Mouse (Mus musculus) kidney, adult 2 months (tissue): ENCODE results near the gene Sco2. TPM values are rescaled to one million over a fixed set of nuclear protein-coding genes. Genes with fewer than 3 reads are reported as not detected.

ENCODE experiments used
- DNase-seq: peaks from one replicate; pipeline ENCODE4 v3.0.0; 2021
- H3K27ac ChIP-seq: fragments of 200-500 bp; 2 replicates; pipeline ENCODE4 v1.5.1; 2012; ENCODE audit warnings: low read depth, low read length, control low read depth, inconsistent platforms; ENCODE audit not compliant: insufficient read depth
- H3K27me3 ChIP-seq: fragments of 200-500 bp; replicated peaks from 2 replicates; pipeline ENCODE4 v1.6.1; 2012; ENCODE audit warnings: mild to moderate bottlenecking, moderate library complexity, low read length, inconsistent platforms; ENCODE audit not compliant: control insufficient read depth, insufficient read depth
- H3K36me3 ChIP-seq: fragments of 200-500 bp; 2 replicates; pipeline ENCODE4 v1.6.1; 2012; ENCODE audit warnings: mild to moderate bottlenecking, moderate library complexity, low read length, inconsistent platforms; ENCODE audit not compliant: control insufficient read depth, insufficient read depth
- H3K4me1 ChIP-seq: fragments of 200-500 bp; 2 replicates; pipeline ENCODE4 v1.6.1; 2011; ENCODE audit warnings: low read length; ENCODE audit not compliant: control insufficient read depth, insufficient read depth
- H3K4me3 ChIP-seq: fragments of 200-500 bp; 2 replicates; pipeline ENCODE4 v1.5.1; 2011; ENCODE audit warnings: mild to moderate bottlenecking, low read depth, low read length, control low read depth; ENCODE audit not compliant: insufficient read depth
- CTCF ChIP-seq: fragments of 200-500 bp; conservative IDR thresholded peaks from 2 replicates; pipeline ENCODE4 v1.5.1; 2011; ENCODE audit warnings: low read depth, mild to moderate bottlenecking, control low read depth, low read length, moderate library complexity, mixed read lengths; ENCODE audit not compliant: insufficient read depth, insufficient read length
- POLR2A ChIP-seq: fragments of 200-500 bp; IDR thresholded peaks from one replicate; pipeline ENCODE4 v1.6.1; 2011; ENCODE audit warnings: low read depth, low read length, control low read depth
- WGBS: fragments of 180-500 bp; shearing (Covaris S2); methylation state at CpG from one replicate; pipeline ENCODE4 v1.1.7; 2018; 5-methylcytosine and 5-hydroxymethylcytosine counted together
- polyA plus RNA-seq: library from polyadenylated mRNA; depleted of rRNA; stranded (reverse); fragments of >200 nt; gene quantifications from 2 replicates; pipeline ENCODE4 v1.2.3, GENCODE M21; 2012; rRNA removed

The Sco2 gene
- 59.5 and 65.3 TPM in 2 replicates for polyA plus RNA-seq

DNA sequence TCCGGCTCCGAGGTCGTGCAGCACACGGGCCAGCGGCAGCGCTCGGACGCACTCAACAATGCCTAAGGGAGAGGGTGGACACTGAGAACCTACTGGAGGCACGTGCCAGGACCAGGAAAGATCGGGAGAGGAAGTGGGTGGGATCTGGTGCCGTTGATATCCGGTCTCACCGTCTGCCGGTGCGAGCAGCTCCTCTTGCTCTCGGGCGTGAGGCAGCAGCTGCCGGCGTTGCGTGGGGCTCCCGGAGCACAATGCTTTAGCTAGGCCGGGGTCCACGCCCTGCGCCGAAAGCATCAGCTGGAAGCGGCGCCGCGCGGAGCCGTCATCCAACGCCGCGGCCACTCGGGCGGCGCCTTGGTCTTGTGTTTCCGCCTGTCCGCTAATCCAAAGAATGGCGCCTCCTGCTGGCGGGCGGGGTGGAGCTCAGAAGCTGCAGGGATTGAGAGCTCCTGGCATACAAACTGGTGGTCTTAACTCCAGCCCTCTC lies at the start of gene Sco2:
Gene Sco2 (minus strand): TSS at position 85 of the 487 bp plus-strand sequence.
- H3K27ac ChIP-seq: peak within 1 kb of the TSS; percentile 87
- H3K27me3 ChIP-seq: no peaks in the 10 kb centered on the region
- peak; percentile 94 for DNase-seq
- H3K4me3 ChIP-seq: peak within 1 kb of the TSS; percentile 76
- under 1% methylated on average over 42 of the region's 42 CpGs for WGBS
- peaks cover 7% of the 10 kb centered on the region; the same call in 1 of the 2 replicates for H3K4me1 ChIP-seq
- no peaks in the 10 kb centered on the region; the same call in 1 of the 2 replicates for H3K36me3 ChIP-seq
- TF ChIP-seq POLR2A: peak; percentile 56
- TF ChIP-seq CTCF: peak; percentile 70

DNA sequence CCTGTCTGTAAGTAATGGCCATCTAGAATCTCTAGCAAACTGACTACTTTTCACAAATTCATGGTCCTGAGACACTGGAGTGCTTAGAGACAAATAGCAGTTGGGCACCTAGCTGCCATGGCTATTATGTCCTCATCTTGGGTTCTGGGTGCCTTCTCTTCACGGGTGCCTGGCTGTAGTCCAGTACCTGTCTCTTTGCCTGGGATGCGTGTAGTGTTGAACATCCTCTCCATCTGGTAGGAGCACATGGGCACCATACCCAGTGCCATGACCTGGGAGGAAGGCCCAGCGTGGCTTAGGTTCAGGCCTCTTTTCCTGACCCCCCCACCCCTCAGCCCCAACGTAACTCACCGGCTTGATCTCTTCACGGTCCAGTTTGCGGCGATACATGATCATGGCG lies 48.3 kb upstream of the Sco2 start:
- H3K4me3 ChIP-seq: no peak overlapping the region
- H3K36me3 ChIP-seq: no peaks in the 10 kb centered on the region; the same call in 1 of the 2 replicates
- no peak overlapping the region for H3K27ac ChIP-seq
- no peak for TF ChIP-seq CTCF
- TF ChIP-seq POLR2A: no peak
- no peaks in the 10 kb centered on the region for H3K4me1 ChIP-seq
- DNase-seq: no peak
- 87% methylated on average over 9 of the region's 9 CpGs for WGBS
- H3K27me3 ChIP-seq: no peaks in the 10 kb centered on the region

DNA sequence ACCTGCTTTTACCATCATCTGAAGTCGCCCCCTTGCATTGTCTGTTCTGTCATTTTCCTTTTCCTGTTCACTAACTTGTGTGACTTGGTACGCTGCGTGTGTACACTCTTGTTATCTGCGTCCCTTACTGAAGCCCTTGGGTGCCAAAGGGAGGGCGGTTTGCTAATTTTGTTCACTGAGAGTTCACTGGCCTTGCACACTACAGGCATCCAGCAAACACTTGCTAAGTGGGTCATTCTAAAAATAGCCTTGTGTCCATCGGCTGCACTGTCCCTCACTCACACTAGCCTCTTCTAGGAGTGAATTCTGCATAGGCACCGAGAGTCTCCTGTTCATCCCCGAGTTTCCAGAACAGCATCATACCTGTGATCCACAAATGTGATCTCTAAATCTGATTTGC lies 41.6 kb upstream of the Sco2 start:
- H3K27me3 ChIP-seq: no peaks in the 10 kb centered on the region; the same call in 1 of the 2 replicates
- no peak overlapping the region for H3K27ac ChIP-seq
- WGBS: 80% methylated on average over 8 of the region's 8 CpGs
- DNase-seq: no peak
- no peaks in the 10 kb centered on the region; the same call in 1 of the 2 replicates for H3K36me3 ChIP-seq
- H3K4me1 ChIP-seq: no peaks in the 10 kb centered on the region
- no peak overlapping the region for H3K4me3 ChIP-seq
- no peak for TF ChIP-seq POLR2A
- TF ChIP-seq CTCF: no peak

DNA sequence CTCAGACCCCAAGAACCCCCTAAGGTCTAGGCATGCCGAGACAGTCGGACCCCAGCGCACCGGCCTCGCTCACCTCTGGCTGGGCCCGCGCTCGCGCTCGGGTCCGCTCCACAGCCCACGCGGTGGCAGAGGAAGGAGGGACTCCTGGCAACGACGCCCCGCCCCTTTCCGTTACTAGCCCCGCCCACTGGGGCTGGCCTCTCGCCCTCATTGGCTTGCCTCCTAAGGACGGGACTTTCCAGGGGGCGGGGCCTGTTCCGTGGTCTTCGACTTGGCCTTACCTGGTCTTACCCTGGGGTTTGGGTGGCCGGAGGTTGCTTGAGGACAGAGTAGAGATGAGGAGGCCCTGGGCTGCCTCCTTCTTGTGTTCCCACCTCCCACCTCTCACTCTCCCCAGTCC lies 36.5 kb upstream of the Sco2 start, which contains the start of gene Syce3:
Gene Syce3 (minus strand): TSS at position 386 of the 400 bp plus-strand sequence.
- Histone ChIP-seq H3K4me1 (no peaks in the 10 kb centered on the region), H3K27ac (no peak within 1 kb of the TSS), H3K36me3 (no peaks in the 10 kb centered on the region), H3K4me3 (no peak within 1 kb of the TSS), H3K27me3 (no peaks in the 10 kb centered on the region; the same call in 1 of the 2 replicates)
- DNase-seq: no peak
- TF ChIP-seq CTCF (no peak), POLR2A (no peak)
- 87% methylated on average over 24 of the region's 24 CpGs for WGBS

DNA sequence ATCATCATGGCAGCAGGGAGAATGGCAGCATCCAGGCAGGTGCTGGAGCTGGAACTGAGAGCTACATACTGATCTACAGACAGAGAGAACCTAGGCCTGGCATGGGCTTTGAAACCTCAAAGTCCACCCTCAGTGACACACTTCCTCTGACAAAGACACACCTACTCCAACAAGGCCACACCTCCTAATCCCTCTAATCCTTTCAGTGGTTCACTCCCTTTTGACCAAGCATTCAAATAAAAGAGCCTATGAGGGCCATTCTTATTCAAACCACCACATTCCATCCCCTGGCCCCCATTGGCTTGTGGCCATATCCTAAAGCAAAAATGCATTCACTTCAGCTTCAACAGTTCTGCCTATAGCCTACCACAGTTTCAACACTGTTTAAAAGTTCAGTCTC lies 33.0 kb upstream of the Sco2 start:
- no peak overlapping the region for H3K27ac ChIP-seq
- no peaks in the 10 kb centered on the region for H3K4me1 ChIP-seq
- H3K36me3 ChIP-seq: no peaks in the 10 kb centered on the region
- no peak overlapping the region for H3K4me3 ChIP-seq
- TF ChIP-seq CTCF (no peak), POLR2A (no peak)
- no peak for DNase-seq
- H3K27me3 ChIP-seq: no peaks in the 10 kb centered on the region; the same call in 1 of the 2 replicates

DNA sequence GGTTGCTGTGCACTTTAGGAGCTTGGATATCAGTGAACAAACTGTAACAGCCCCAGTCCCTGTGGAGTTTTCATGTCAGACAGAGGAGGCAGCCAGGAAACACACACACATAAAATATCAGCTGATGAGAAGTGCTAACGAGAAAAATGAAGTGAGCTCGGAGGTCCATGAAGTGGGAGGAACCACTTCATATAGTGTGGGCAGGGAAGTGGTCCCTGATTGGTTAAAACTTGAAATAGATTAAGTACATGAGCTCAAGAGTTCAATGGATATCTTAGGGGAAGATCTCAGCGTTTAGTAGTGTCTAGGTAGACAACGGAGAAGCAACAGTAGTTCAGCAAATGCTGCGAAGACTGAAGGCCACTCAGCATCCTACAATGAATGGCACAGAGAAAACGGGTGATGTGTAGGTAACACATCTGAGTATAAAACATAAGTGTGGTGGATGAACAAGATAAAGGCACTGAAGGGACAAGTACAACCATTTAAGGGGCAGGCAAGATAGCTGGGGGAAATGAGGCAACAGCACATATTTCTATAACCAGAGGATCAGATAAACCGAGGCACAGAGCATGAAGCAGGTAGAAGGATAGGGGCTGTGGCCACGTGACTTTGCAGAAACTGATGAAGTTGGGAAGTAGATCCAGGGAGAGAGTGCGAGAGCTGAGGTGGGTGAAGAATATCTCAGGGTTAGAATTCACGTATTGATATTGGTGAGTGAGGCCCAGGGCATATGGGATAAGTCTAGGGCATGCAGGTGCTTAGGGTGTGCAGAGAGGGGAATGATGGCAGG lies 31.4 kb upstream of the Sco2 start:
- H3K27me3 ChIP-seq: no peaks in the 10 kb centered on the region; the same call in 1 of the 2 replicates
- H3K4me1 ChIP-seq: no peaks in the 10 kb centered on the region
- H3K4me3 ChIP-seq: no peak overlapping the region
- WGBS: 77% methylated on average over 10 of the region's 10 CpGs
- no peak for DNase-seq
- TF ChIP-seq POLR2A (no peak), CTCF (no peak)
- H3K36me3 ChIP-seq: no peaks in the 10 kb centered on the region
- H3K27ac ChIP-seq: no peak overlapping the region

DNA sequence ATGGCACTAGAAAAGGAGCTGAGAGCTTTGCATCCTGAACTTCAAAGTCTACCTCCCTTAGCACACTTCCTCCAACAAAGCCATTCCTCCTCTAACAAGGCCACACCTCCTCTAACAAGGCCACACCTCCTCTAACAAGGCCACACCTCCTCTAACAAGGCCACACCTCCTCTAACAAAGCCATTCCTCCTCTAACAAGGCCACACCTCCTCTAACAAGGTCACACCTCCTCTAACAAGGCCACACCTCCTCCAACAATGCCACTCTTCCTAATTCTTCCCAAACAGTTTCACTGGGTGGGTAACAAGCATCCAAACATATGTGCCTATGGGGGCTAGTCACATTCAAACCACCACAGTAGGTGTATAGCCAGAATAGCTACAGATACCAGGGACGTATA lies 28.8 kb upstream of the Sco2 start:
- WGBS: 96% methylated on average over 1 of the region's 1 CpGs
- no peak for DNase-seq
- H3K27me3 ChIP-seq: no peaks in the 10 kb centered on the region; the same call in 1 of the 2 replicates
- no peak overlapping the region for H3K4me3 ChIP-seq
- TF ChIP-seq CTCF: no peak
- no peak for TF ChIP-seq POLR2A
- no peaks in the 10 kb centered on the region for H3K4me1 ChIP-seq
- H3K36me3 ChIP-seq: no peaks in the 10 kb centered on the region
- no peak overlapping the region for H3K27ac ChIP-seq
